Mouse (Mus musculus): ENCODE measurements around the gene Samd4. TPM values are rescaled to one million over a fixed set of nuclear protein-coding genes. Genes with fewer than 3 reads are reported as not detected.

Gene Samd4
- total RNA-seq, 1 experiment from 2014 or later, result 19.7 TPM

GRCm38 (mm10) chr14:47074045-47074666, 191.5 kb downstream of the Samd4 start:
- DNase-seq, result peak; percentile 56

GRCm38 (mm10) chr14:47075010-47075677, 192.5 kb downstream of the Samd4 start:
- DNase-seq, result no peak

- DNase-seq, result no peak
Measured at GRCm38 (mm10) chr14:47075856-47076255, 193.2 kb downstream of the Samd4 start.

- no peak for DNase-seq
Measured at GRCm38 (mm10) chr14:47076956-47077575, 194.4 kb downstream of the Samd4 start.

GRCm38 (mm10) chr14:47077576-47077970, 194.9 kb downstream of the Samd4 start:
- no peak for DNase-seq

GRCm38 (mm10) chr14:47079911-47080310, 197.3 kb downstream of the Samd4 start:
- no peak for DNase-seq

- no peak for DNase-seq
Measured at GRCm38 (mm10) chr14:47083311-47083710, 200.7 kb downstream of the Samd4 start.

- DNase-seq, result no peak
Measured at GRCm38 (mm10) chr14:47083838-47084237, 201.2 kb downstream of the Samd4 start.

- DNase-seq, result no peak
Measured at GRCm38 (mm10) chr14:47084686-47085085, 202.0 kb downstream of the Samd4 start.

GRCm38 (mm10) chr14:47086123-47086522, 203.5 kb downstream of the Samd4 start:
- DNase-seq, result no peak

- peak; percentile 83 for DNase-seq
Measured at GRCm38 (mm10) chr14:47086743-47087142, 204.1 kb downstream of the Samd4 start.

- DNase-seq, result peak; percentile 90
Measured at GRCm38 (mm10) chr14:47087182-47087581, 204.5 kb downstream of the Samd4 start.

GRCm38 (mm10) chr14:47087669-47088250, 205.1 kb downstream of the Samd4 start:
- no peak for DNase-seq

GRCm38 (mm10) chr14:47088339-47088738, 205.7 kb downstream of the Samd4 start:
- no peak for DNase-seq

GRCm38 (mm10) chr14:47089153-47089552, 206.5 kb downstream of the Samd4 start:
- DNase-seq, result no peak

GRCm38 (mm10) chr14:47091908-47092307, 209.3 kb downstream of the Samd4 start:
- no peak for DNase-seq

GRCm38 (mm10) chr14:47093355-47093792, 210.7 kb downstream of the Samd4 start:
- DNase-seq, result no peak

- DNase-seq, result no peak
Measured at GRCm38 (mm10) chr14:47095036-47095435, 212.4 kb downstream of the Samd4 start.

- no peak for DNase-seq
Measured at GRCm38 (mm10) chr14:47096357-47096756, 213.7 kb downstream of the Samd4 start.

- peak; percentile 29 for DNase-seq
Measured at GRCm38 (mm10) chr14:47104246-47105173, 221.9 kb downstream of the Samd4 start.

- no peak for DNase-seq
Measured at GRCm38 (mm10) chr14:47105174-47105557, 222.5 kb downstream of the Samd4 start.

GRCm38 (mm10) chr14:47105755-47106154, 223.1 kb downstream of the Samd4 start:
- no peak for DNase-seq
